Mouse (Mus musculus) C2C12 (cell line): Measurements from ENCODE around the gene Gpr182.

Source experiments
- CTCF ChIP-seq: IDR thresholded peaks from one replicate; pipeline ENCODE4 v1.5.1; 2011; ENCODE audit not compliant: control insufficient read depth, insufficient read depth, insufficient read length
- MAX ChIP-seq: IDR thresholded peaks from one replicate; pipeline ENCODE4 v1.6.1; 2011; ENCODE audit warnings: mild to moderate bottlenecking, control low read depth
- MYOD1 ChIP-seq: IDR thresholded peaks from one replicate; pipeline ENCODE4 v1.6.1; 2011; ENCODE audit warnings: low read depth; ENCODE audit not compliant: control insufficient read depth, insufficient read length
- MYOG ChIP-seq: IDR thresholded peaks from one replicate; pipeline ENCODE4 v1.6.1; 2011; ENCODE audit not compliant: control insufficient read depth, insufficient read length; ENCODE audit errors: extremely low read depth
- USF1 ChIP-seq: IDR thresholded peaks from one replicate; pipeline ENCODE4 v1.6.1; 2011; ENCODE audit warnings: low read depth, mild to moderate bottlenecking, control low read depth, moderate library complexity

DNA sequence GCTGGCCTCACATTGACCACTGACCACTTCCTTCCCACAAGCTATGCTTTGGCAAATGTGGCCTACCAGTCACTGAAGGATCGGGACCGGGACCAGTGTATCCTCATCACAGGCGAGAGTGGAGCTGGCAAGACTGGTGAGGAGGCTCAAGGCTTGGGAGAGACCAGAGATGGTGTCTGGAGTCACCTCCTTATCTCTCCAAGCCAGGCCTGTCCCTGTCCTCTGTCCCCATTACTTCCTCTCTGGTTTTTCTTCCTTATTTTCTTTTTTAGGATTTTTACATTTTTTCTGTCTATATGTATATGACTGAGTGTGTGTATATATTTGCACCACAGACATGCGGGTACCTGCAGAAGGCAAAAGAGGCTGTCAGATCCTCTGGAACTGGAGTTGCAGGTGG, 45.7 kb downstream of the Gpr182 start:
- no peak for TF ChIP-seq USF1
- TF ChIP-seq CTCF = no peak
- TF ChIP-seq MYOG = no peak
- TF ChIP-seq MAX = no peak
- no peak for TF ChIP-seq MYOD1
